Mouse (Mus musculus) frontal cortex, adult (tissue): ENCODE data around the gene Wnt3.

Source experiments
- ATAC-seq: cut with Nextera tagmentation; 2 replicates; pipeline ENCODE4 v1.9.2; 2017; ENCODE audit warnings: mild to moderate bottlenecking, moderate library complexity, mixed read lengths; ENCODE audit not compliant: low TSS enrichment

Wnt3 gene

DNA sequence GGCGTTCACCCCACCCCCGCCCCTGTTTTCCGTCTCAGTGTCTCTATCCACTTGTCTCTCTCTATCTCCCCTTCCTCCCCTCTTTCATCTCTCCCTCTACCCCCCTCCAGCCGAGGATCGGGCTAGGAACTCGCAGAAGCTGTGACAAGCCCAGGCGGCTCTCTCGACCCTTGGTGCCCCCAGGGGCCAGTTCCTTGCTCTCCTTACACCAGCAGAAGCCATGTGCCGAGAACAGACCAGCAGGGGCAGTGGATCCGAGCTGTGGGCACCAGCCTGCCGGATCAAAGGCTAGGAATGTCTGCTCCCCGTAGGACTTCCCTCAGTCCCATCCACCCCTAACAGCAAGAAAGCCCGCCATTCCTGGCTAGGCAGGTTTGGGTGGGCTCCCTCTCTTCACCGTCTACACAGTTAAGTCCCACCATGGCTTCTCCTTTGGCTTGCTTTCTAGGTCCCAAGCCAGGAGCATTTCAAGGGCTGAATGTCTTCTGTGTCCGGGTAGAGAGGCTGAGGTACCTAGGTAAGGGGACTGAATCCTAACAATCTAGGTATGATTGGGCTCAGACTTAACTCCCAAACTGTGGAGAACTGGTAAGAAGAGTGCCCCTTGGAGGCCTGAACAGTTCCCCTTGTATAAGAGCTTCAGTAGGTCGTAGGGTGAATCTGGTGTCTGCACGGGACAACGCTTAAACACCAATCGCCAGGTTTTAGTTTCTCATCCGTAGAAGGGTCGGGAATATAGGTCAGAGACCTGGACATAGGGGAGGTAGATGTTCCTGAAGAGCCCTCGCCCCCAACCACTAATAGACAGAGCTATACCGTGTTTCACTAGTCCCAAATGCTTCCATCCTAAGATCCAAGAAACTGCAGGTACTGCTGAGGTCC, 1.2 kb upstream of the Wnt3 start:
- ATAC-seq: no peak

DNA sequence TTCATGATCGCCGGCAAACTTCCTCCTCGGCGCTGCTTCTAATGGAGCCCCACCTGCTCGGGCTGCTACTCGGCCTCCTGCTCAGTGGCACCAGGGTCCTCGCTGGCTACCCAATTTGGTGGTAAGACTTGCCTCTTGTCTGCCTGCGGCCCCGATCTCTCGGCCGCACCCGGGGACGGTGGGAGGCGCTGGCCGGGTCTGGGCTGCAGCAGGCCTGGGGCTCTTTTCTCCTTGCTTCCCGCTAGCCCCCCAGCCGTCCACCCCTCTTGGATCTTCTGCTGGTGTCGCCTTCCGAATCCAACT, 229 bp downstream of the Wnt3 start:
- ATAC-seq: no peak

DNA sequence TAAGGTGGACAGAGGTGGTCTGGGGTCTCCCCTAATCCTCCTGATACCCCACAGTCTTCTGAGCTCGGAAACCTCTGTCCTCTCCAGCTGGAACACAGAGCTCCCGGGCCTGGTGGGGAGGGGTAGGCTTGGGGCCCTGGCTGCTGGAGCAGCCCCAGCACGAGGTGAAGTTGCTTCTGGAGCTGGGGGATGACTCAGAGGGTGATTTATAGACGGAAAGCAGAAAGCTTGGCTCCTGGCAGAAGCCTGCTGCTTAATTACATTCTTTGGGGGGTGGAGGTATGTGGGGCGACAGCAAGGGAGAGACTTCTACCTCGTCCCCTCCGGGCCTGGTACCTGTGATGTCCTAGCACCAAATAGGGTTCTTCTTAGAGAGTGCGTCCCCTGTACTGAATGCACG, 6.2 kb downstream of the Wnt3 start:
- no peak for ATAC-seq

GRCm38 (mm10) chr11:103789951-103790350, 16.0 kb downstream of the Wnt3 start:
- 0 out of 2 replicates have a peak, but pooled peaks have one; percentile 20 for ATAC-seq

GRCm38 (mm10) chr11:103801128-103801527, 27.2 kb downstream of the Wnt3 start:
- ATAC-seq: no peak

DNA sequence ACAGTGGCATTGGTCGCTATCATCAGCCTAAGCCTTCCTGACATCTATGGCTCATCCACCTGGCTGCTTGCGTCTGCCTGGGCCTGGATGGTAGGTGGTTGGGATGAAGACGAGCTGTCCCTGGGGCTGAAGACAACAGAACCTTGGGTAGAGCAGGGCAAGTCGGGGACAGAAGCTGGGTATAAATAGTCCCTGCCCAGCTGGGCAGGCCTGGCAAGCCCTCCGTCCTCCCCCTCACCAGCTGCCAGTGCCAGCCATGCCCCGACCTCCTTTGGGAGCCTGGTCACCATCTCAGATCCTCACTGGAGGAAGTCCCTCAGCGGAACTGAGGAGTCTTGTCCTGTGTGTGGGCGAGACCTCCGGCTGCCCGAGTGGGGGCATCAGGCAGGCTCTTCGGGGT, 30.2 kb downstream of the Wnt3 start:
- no peak for ATAC-seq

- no peak for ATAC-seq
Measured at GRCm38 (mm10) chr11:103804804-103805203, 30.9 kb downstream of the Wnt3 start.

- no peak for ATAC-seq
Measured at GRCm38 (mm10) chr11:103807966-103808365, 34.0 kb downstream of the Wnt3 start.

DNA sequence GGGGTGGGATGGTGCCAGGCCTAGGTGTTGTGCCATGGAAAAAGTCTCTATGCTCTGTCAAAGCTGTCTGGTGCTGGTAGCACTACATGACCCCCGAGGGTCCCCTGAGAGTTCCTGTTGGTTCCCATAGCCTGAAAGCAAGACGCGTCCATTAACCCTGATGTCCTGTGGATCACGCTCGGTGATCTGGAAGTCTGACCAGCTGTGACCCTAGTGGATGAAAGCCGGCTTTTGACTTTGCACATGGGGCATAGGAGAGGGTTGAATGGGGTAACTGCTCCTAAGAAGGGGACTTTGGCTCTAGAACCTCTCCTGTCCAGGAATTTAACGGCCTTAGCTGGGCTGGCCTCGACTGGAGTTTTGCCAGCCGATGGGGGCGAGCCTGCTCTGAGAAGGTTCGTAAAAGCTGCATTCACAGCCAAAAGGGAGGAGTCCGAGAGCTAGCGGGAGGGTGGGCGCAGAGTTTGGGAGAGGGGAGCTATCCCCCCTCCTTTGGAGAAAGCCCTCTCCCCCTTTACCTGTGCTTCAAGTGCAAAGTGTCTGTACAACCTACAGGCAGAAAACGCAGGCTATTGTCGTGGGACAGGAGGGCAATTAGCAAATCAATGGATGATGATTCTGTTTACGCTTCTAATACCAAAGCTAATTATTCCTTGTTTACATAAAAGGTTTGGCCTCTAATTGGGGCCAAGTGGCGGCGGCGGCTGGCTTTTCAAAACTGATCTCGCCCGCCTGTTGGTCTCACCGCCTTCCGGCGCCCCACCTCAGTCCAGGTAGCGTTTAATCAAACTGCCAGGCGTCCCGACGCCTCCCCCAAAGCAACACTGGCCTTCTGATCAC, 35.0 kb downstream of the Wnt3 start:
- no peak for ATAC-seq

DNA sequence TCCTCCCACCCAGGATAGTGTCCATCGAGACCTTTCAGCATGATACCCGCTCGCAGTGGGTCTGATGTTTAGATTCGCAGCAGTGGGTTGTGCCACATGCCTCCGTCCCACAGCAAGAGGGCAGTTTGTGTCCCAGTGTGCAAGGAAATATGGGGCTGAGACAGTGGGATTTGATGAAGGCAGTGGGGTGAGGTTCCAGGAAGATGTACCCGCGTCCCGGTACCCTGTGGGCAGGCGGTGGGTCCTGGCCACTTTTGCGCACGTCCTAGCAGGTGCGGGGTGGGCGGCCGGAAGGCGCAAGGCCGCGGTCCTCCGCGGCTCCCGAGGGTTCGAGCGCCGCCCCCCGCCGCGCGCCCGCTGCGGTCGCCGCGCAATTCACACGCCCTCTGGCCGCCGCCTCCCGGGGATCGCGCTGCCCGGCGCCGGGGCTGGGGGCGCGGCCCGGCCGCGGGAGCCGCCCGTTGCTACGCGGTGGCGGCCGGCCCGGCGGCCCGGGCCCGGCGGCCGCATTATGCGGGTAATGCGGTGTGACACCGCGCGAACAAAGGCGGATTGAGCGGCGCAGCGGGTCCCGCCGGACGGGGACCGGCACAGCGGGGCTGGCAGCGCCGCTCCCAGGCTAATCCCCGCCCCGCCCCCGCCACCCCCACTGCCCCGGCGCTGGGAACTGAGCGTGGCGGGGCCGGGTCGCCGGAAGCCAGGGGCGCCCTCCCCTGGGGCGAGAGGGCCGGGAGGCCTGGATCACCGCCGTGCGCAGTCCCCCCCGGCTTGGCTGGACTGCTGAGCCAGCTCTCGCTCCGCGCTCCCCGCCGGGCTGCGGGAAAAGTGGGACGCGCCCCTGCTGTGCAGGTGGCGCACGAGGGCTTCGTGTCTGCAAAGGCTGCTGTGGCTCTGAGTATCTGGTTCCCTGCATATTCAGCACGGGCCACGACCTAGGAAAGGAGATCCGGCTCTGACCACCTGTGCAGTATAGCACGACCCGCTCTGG, 36.0 kb downstream of the Wnt3 start:
- ATAC-seq: peak; percentile 39; the same call in 1 of the 2 replicates

DNA sequence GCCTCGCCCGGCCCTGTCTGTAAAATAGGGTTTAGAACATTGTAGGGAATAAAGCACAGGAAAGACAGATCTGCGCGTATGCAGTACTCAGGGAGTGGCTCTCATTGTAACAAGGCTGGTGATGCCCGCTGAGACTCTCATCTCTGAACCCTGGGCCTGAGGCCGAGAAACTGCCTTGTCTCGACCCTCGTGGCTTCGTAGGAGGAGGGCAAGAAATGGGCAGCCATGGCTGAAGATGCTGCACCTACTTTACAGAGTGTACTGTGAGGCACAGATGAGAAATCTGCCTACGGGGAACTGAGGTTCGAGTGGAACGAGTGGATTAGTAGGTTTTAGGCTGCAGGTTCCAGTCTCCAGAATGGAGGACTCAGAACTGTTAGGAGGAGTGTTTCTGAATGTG, 36.7 kb downstream of the Wnt3 start:
- no peak for ATAC-seq

GRCm38 (mm10) chr11:103811246-103811645, 37.3 kb downstream of the Wnt3 start:
- peak; percentile 62; the same call in 1 of the 2 replicates for ATAC-seq

DNA sequence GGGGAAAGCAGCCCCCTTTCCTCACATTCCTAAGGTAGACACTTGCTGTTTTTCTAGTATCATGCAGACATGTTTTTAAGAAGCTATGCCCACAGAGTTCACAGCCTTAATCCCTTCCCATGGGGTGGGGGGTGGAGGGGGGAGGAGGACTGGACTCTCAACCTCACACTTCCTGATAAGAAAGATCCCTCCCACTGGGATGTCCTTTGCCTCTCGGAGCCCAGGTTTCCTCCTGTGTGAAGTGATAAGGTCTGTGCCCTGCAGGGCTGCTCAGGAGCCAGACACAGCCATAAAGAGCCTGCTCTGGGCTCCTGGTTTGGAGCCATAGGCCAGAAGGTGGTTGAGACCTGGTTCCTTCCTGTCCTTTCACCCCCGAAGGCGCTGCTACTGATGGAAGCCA, 40.9 kb downstream of the Wnt3 start:
- no peak for ATAC-seq

GRCm38 (mm10) chr11:103815986-103816385, 42.0 kb downstream of the Wnt3 start:
- no peak for ATAC-seq

GRCm38 (mm10) chr11:103816719-103817118, 42.8 kb downstream of the Wnt3 start:
- ATAC-seq: no peak

DNA sequence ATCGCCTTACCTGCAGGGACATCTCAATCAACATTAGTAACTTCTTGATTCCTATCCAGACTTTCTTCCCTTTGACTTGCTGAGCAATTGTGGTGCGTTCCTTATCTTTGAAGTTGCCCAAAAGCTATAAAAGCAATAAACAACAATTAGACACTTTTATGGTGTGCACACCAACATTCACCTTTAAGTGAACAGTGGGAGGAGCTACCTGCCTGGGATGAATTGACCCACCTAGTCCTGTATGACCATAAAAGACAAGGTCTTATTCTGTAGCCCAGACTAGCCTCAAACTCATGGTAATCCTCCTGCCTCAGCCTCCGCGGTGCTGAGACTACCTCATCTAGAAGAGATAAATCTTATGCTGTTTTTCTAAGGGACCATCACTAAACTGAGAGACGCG, 53.3 kb downstream of the Wnt3 start:
- no peak for ATAC-seq

DNA sequence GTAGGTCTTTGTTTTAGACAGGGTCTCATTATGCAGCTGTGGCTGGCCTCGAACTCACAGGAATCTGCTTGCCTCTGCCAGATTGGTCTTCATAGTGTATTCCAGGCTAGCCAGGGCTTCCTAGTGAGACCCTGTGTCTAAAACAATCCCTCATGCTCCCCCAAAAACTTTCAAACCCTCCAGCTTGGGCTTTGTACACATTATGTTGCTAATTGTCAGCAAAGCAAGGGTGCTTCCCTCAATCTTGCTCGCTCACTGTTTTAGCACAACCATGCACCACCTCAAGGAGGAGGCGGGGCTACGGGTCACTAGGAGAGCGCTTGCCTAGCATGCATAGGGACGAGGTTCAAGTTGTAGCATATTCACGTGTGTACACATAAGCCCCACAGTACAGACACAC, 54.9 kb downstream of the Wnt3 start:
- ATAC-seq: no peak

DNA sequence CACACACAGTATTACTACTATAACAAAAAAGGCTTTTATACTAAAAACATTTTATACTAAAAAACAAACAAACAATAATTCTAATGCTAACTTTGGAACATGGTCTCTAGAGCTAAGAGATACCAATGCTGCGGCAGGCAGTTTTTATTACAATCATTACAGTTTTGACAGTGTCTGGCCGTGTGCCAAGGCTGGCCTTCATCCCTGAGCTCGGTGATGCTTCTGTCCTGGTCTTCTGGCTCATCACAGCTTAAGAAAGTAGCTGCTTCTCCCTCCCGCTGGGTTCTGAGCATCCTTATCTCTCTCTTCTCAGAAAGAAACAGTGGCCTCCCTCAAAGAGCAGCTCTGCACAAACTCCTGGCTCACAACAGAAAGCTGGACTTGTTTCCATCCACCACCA, 56.0 kb downstream of the Wnt3 start:
- ATAC-seq: no peak

DNA sequence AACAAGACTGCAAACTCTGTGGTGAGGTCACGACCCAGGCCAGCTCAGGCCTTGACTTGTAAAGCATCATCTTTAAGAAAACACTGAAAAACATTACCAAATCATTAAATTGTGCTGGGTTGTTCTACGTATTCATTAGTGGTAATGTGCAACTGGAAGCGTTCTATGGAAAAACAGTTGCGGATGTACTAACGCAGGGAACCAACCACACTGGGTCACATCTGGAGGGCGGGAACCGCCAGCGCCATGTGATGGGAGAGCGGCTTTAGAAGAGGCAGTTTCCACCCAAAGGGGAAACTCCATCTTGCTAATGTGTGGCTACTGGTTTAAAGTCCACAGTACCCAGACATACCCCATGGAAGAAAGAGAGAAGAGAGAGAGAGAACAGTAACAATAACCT, 56.5 kb downstream of the Wnt3 start:
- ATAC-seq: no peak

- ATAC-seq: no peak
Measured at GRCm38 (mm10) chr11:103831766-103832165, 57.8 kb downstream of the Wnt3 start.

GRCm38 (mm10) chr11:103832331-103832730, 58.4 kb downstream of the Wnt3 start:
- ATAC-seq: no peak

DNA sequence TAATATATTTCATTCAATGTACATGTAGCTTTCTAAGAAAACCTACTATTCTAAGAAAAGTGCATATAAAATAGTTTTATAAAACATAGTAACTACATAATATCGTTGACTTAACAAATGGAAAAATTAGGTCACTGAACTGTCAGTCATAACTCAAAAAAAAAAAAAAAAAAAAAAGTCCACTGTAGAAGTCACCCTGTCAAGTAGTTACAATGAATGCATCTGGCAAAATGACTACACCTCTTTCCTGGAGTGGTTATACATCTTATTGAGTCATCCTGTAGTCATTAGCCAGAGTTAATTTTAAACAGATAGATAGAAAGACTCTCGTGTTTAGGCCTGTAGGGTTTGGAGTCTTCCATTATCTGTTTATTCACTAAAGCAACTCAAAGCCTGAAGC, 65.0 kb downstream of the Wnt3 start:
- no peak for ATAC-seq
